Mouse (Mus musculus) left cerebral cortex, postnatal 4 days (tissue): ENCODE measurements around the gene Scfd2. TPM values are rescaled to one million over a fixed set of nuclear protein-coding genes. Genes with fewer than 3 reads are reported as not detected.

Source experiments
- DNase-seq: peaks from one replicate; pipeline ENCODE4 v3.0.0-alpha.2; 2022
- intact Hi-C: fragments of 180-260 bp; cut with DNase I; formaldehyde crosslinking; loops from one replicate; pipeline ENCODE4 v1.15.1; 2025
- total RNA-seq, 2 experiments: library from RNA; stranded (reverse); gene quantifications; 2 replicates each; pipeline ENCODE4 v1.2.3; 2021

Scfd2 gene
- total RNA-seq, 2 experiments from 2014 or later, result 24.3 to 25.5 TPM

GRCm38 (mm10) chr5:74194027-74194840 is 337.3 kb downstream of the Scfd2 start:
- no peak for DNase-seq
- intact Hi-C loops, result loop anchor here (10.0 kb wide), 1 partner anchor 99 kb away; no protein-coding TSS in a partner anchor

- intact Hi-C loops, result loop anchor here (10.0 kb wide), 1 partner anchor 99 kb away; no protein-coding TSS in a partner anchor
- no peak for DNase-seq
Measured at GRCm38 (mm10) chr5:74193626-74194025, 337.9 kb downstream of the Scfd2 start.

- DNase-seq, result no peak
- intact Hi-C loops, result loop anchor here (10.0 kb wide), 1 partner anchor 98 kb away; no protein-coding TSS in a partner anchor
Measured at GRCm38 (mm10) chr5:74193008-74193407, 338.6 kb downstream of the Scfd2 start.

- DNase-seq, result no peak
- intact Hi-C loops, result loop anchor here (10.0 kb wide), 1 partner anchor 96 kb away; no protein-coding TSS in a partner anchor
Measured at GRCm38 (mm10) chr5:74190911-74191310, 340.6 kb downstream of the Scfd2 start.

GRCm38 (mm10) chr5:74190161-74190491 is 341.4 kb downstream of the Scfd2 start:
- no peak for DNase-seq
- intact Hi-C loops, result loop anchor here (10.0 kb wide), 1 partner anchor 95 kb away; no protein-coding TSS in a partner anchor

- DNase-seq, result no peak
- intact Hi-C loops, result loop anchor here (10.0 kb wide), 1 partner anchor 95 kb away; no protein-coding TSS in a partner anchor
Measured at GRCm38 (mm10) chr5:74189484-74190160, 341.9 kb downstream of the Scfd2 start.

- intact Hi-C loops, result no loop called here
- DNase-seq, result no peak
Measured at GRCm38 (mm10) chr5:74188886-74189285, 342.7 kb downstream of the Scfd2 start.

GRCm38 (mm10) chr5:74188076-74188475 is 343.5 kb downstream of the Scfd2 start:
- intact Hi-C loops, result no loop called here
- DNase-seq, result no peak

- intact Hi-C loops, result no loop called here
- no peak for DNase-seq
Measured at GRCm38 (mm10) chr5:74184607-74185006, 347.0 kb downstream of the Scfd2 start.

GRCm38 (mm10) chr5:74183118-74183517 is 348.4 kb downstream of the Scfd2 start:
- intact Hi-C loops, result no loop called here
- no peak for DNase-seq

GRCm38 (mm10) chr5:74180216-74180615 is 351.3 kb downstream of the Scfd2 start:
- intact Hi-C loops, result no loop called here
- no peak for DNase-seq

GRCm38 (mm10) chr5:74175526-74176270 is 355.9 kb downstream of the Scfd2 start:
- DNase-seq, result peak; percentile 44
- intact Hi-C loops, result no loop called here

GRCm38 (mm10) chr5:74173162-74173844 is 358.3 kb downstream of the Scfd2 start:
- intact Hi-C loops, result no loop called here

GRCm38 (mm10) chr5:74172208-74172607 is 359.4 kb downstream of the Scfd2 start:
- no peak for DNase-seq
- intact Hi-C loops, result no loop called here

More at GRCm38 (mm10) chr5:74173162-74173844, 358.3 kb downstream of the Scfd2 start:
- no peak for DNase-seq

GRCm38 (mm10) chr5:74171768-74172167 is 359.8 kb downstream of the Scfd2 start:
- DNase-seq, result no peak
- intact Hi-C loops, result no loop called here

- DNase-seq, result no peak
- intact Hi-C loops, result no loop called here
Measured at GRCm38 (mm10) chr5:74168085-74168484, 363.5 kb downstream of the Scfd2 start.

- no peak for DNase-seq
- intact Hi-C loops, result no loop called here
Measured at GRCm38 (mm10) chr5:74166642-74167041, 364.9 kb downstream of the Scfd2 start.

- intact Hi-C loops, result no loop called here
- no peak for DNase-seq
Measured at GRCm38 (mm10) chr5:74164547-74164946, 367.0 kb downstream of the Scfd2 start.

GRCm38 (mm10) chr5:74163141-74163540 is 368.4 kb downstream of the Scfd2 start:
- DNase-seq, result no peak
- intact Hi-C loops, result no loop called here

GRCm38 (mm10) chr5:74162013-74162412 is 369.5 kb downstream of the Scfd2 start:
- no peak for DNase-seq
- intact Hi-C loops, result no loop called here
